Mouse (Mus musculus) forebrain, embryonic 14.5 days (tissue): ENCODE results near the gene Chtop. TPM values are rescaled to one million over a fixed set of nuclear protein-coding genes. Genes with fewer than 3 reads are reported as not detected.

Source experiments
- ATAC-seq: fragments of 200-750 bp; cut with Nextera tagmentation; 2 replicates; pipeline ENCODE4 v1.8.0; 2017; ENCODE audit warnings: mild to moderate bottlenecking, moderate library complexity
- DNase-seq: peaks from one replicate; pipeline ENCODE4 v3.0.0-alpha.2; 2015; ENCODE audit warnings: low spot score
- H3K27ac ChIP-seq: fragments of 300-500 bp; sonication (generic); 2 replicates; pipeline ENCODE4 v1.5.1; 2014; ENCODE audit warnings: low read depth, mild to moderate bottlenecking, control low read depth, low read length, moderate library complexity
- H3K27me3 ChIP-seq: fragments of 300-500 bp; sonication (generic); replicated peaks from 2 replicates; pipeline ENCODE4 v1.6.1; 2014; ENCODE audit warnings: low read length, control low read depth, mixed read lengths; ENCODE audit not compliant: control insufficient read depth, insufficient read depth
- H3K36me3 ChIP-seq: fragments of 300-500 bp; sonication (generic); 2 replicates; pipeline ENCODE4 v1.6.1; 2014; ENCODE audit warnings: low read length, control low read depth; ENCODE audit not compliant: control insufficient read depth, insufficient read depth
- H3K4me1 ChIP-seq: fragments of 300-500 bp; sonication (generic); 2 replicates; pipeline ENCODE4 v1.6.1; 2014; ENCODE audit warnings: antibody characterized with exemption, low read length, control low read depth; ENCODE audit not compliant: control insufficient read depth, insufficient read depth
- H3K4me2 ChIP-seq: fragments of 300-500 bp; sonication (generic); 2 replicates; pipeline ENCODE4 v1.6.1; 2014; ENCODE audit warnings: mild to moderate bottlenecking, control low read depth, low read length
- H3K4me3 ChIP-seq: fragments of 300-500 bp; sonication (generic); 2 replicates; pipeline ENCODE4 v1.5.1; 2014; ENCODE audit warnings: low read depth, low read length, control low read depth
- H3K9ac ChIP-seq: fragments of 300-500 bp; sonication (generic); 2 replicates; pipeline ENCODE4 v1.6.1; 2014; ENCODE audit warnings: mild to moderate bottlenecking, low read length, control low read depth, moderate library complexity
- H3K9me3 ChIP-seq: fragments of 300-500 bp; sonication (generic); replicated peaks from 2 replicates; pipeline ENCODE4 v1.6.1; 2016; ENCODE audit warnings: low read length, control low read depth, mixed read lengths; ENCODE audit not compliant: control insufficient read depth
- WGBS: fragments of 180-500 bp; shearing (Covaris S2); extraction: QIAGEN DNeasy Blood & Tissue Kit; methylation state at CpG from one replicate; pipeline ENCODE4 v1.1.7; 2014; 5-methylcytosine and 5-hydroxymethylcytosine counted together
- polyA plus RNA-seq: library from polyadenylated mRNA; unstranded; fragments of >200 nt; fragmentation: Nextera tagmentation; extraction: Ambion mirVana; gene quantifications from 2 replicates; pipeline ENCODE4 v1.2.1, GENCODE M21; 2014

Gene Chtop
- polyA plus RNA-seq = 137 and 141 TPM in 2 replicates

GRCm38 (mm10) chr3:90508950-90509746 is at the start of gene Chtop:
Gene Chtop (minus strand): TSS chr3:90509498.
- Histone ChIP-seq H3K4me1 (peaks cover 11% of the 10 kb centered on the region), H3K27me3 (peaks cover 9% of the 10 kb centered on the region; the same call in 1 of the 2 replicates), H3K27ac (peak within 1 kb of the TSS; percentile 92), H3K4me2 (peak within 1 kb of the TSS; percentile 83), H3K9ac (peak within 1 kb of the TSS; percentile 99), H3K36me3 (peaks cover 36% of the 10 kb centered on the region), H3K9me3 (no peaks in the 10 kb centered on the region), H3K4me3 (peak within 1 kb of the TSS; percentile 93)
- under 1% methylated on average over 65 of the region's 66 CpGs for WGBS
- ATAC-seq (peak; percentile 95), DNase-seq (peak; percentile 100)

GRCm38 (mm10) chr3:90555954-90556353 is 46.7 kb upstream of the Chtop start:
- Histone ChIP-seq H3K4me2 (no peak overlapping the region), H3K27ac (peak overlapping the region; percentile 30; the same call in 1 of the 2 replicates), H3K27me3 (no peaks in the 10 kb centered on the region), H3K9ac (no peak overlapping the region), H3K4me3 (no peak overlapping the region), H3K36me3 (no peaks in the 10 kb centered on the region), H3K4me1 (no peaks in the 10 kb centered on the region; the same call in 1 of the 2 replicates), H3K9me3 (no peaks in the 10 kb centered on the region)
- ATAC-seq (peak; percentile 92), DNase-seq (peak; percentile 88)
- 11% methylated on average over 5 of the region's 5 CpGs for WGBS

- Histone ChIP-seq H3K27me3 (no peaks in the 10 kb centered on the region), H3K9ac (no peak overlapping the region), H3K27ac (no peak overlapping the region), H3K4me2 (no peak overlapping the region), H3K9me3 (no peaks in the 10 kb centered on the region), H3K36me3 (no peaks in the 10 kb centered on the region), H3K4me3 (no peak overlapping the region), H3K4me1 (no peaks in the 10 kb centered on the region; the same call in 1 of the 2 replicates)
- DNase-seq = no peak
- WGBS = 82% methylated on average over 2 of the region's 2 CpGs
- ATAC-seq = no peak
These were observed 42.9 kb upstream of the Chtop start for GRCm38 (mm10) chr3:90552231-90552630.

- Histone ChIP-seq H3K27me3 (no peaks in the 10 kb centered on the region), H3K4me3 (no peak overlapping the region), H3K9me3 (no peaks in the 10 kb centered on the region), H3K4me2 (no peak overlapping the region), H3K36me3 (no peaks in the 10 kb centered on the region), H3K4me1 (no peaks in the 10 kb centered on the region), H3K27ac (no peak overlapping the region), H3K9ac (no peak overlapping the region)
- no peak for ATAC-seq
- 98% methylated on average over 2 of the region's 2 CpGs for WGBS
- no peak for DNase-seq
These were observed 41.1 kb upstream of the Chtop start for GRCm38 (mm10) chr3:90550421-90550790.

GRCm38 (mm10) chr3:90549676-90550420 is 40.5 kb upstream of the Chtop start:
- Histone ChIP-seq H3K9me3 (no peaks in the 10 kb centered on the region), H3K4me2 (no peak overlapping the region), H3K4me1 (no peaks in the 10 kb centered on the region), H3K27me3 (no peaks in the 10 kb centered on the region), H3K9ac (no peak overlapping the region), H3K27ac (no peak overlapping the region), H3K4me3 (no peak overlapping the region), H3K36me3 (no peaks in the 10 kb centered on the region)
- WGBS = 77% methylated on average over 5 of the region's 5 CpGs
- DNase-seq (no peak), ATAC-seq (no peak)

- DNase-seq (peak; percentile 27), ATAC-seq (peak; percentile 65)
- H3K4me2 ChIP-seq = peak overlapping the region; percentile 9; the same call in 1 of the 2 replicates
- H3K36me3 ChIP-seq = no peaks in the 10 kb centered on the region
- no peaks in the 10 kb centered on the region for H3K27me3 ChIP-seq
- H3K4me3 ChIP-seq = no peak overlapping the region
- no peak overlapping the region for H3K27ac ChIP-seq
- WGBS = 23% methylated on average over 4 of the region's 4 CpGs
- H3K9ac ChIP-seq = no peak overlapping the region
- no peaks in the 10 kb centered on the region for H3K4me1 ChIP-seq
- H3K9me3 ChIP-seq = no peaks in the 10 kb centered on the region
These were observed 31.6 kb upstream of the Chtop start for GRCm38 (mm10) chr3:90540904-90541303.

GRCm38 (mm10) chr3:90537905-90538296 is 28.6 kb upstream of the Chtop start:
- no peaks in the 10 kb centered on the region for H3K9me3 ChIP-seq
- no peak overlapping the region for H3K4me2 ChIP-seq
- DNase-seq = no peak
- H3K4me3 ChIP-seq = no peak overlapping the region
- H3K27me3 ChIP-seq = no peaks in the 10 kb centered on the region
- ATAC-seq = no peak
- no peaks in the 10 kb centered on the region for H3K36me3 ChIP-seq
- H3K4me1 ChIP-seq = no peaks in the 10 kb centered on the region
- H3K27ac ChIP-seq = no peak overlapping the region
- 77% methylated on average over 5 of the region's 5 CpGs for WGBS
- no peak overlapping the region for H3K9ac ChIP-seq

GRCm38 (mm10) chr3:90537141-90537904 is 28.0 kb upstream of the Chtop start, which contains the start of gene S100a16:
Gene S100a16 (plus strand): TSS chr3:90537254.
- Histone ChIP-seq H3K9me3 (no peaks in the 10 kb centered on the region), H3K4me1 (no peaks in the 10 kb centered on the region), H3K27me3 (no peaks in the 10 kb centered on the region), H3K9ac (no peak within 1 kb of the TSS), H3K27ac (no peak within 1 kb of the TSS), H3K4me2 (no peak within 1 kb of the TSS), H3K36me3 (no peaks in the 10 kb centered on the region), H3K4me3 (no peak within 1 kb of the TSS)
- WGBS = 53% methylated on average over 10 of the region's 10 CpGs
- ATAC-seq = no peak
- DNase-seq = no peak
